Mouse (Mus musculus): Measurements from ENCODE around the gene Keg1. TPM values are rescaled to one million over a fixed set of nuclear protein-coding genes. Genes with fewer than 3 reads are reported as not detected.
"Not testable (repeated sequence)": the region's sequence is repeated elsewhere in the genome, so short reads cannot be mapped to it uniquely, and the experiment has no call there.

The Keg1 gene
- polyA plus RNA-seq, 1 experiment from 2014 or later = 9.0 TPM

DNA sequence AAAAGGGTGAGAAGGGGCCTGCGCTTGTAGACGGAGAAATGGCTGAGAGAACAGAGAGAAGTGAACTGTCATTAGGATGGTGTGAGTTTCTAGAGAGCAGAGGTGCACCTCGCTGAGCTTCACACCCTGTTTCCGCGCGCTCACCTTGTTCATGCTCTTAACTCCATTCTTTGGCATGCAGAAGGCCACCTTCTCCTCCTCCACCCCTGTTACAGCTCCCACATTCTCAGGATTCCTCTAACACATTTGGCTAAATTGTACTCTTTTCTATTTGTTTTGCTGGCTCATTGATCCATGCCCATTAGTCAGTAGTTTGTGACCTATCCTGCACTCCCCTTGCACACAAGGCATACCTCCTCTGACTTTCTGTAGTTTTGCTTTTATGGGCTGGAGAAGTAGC lies 23.6 kb downstream of the Keg1 start:
- 64% methylated on average over 6 of the region's 6 CpGs for WGBS (ENCODE audit: insufficient replicate concordance)
- Histone ChIP-seq H3K4me3 (replicated peaks) (no peak overlapping the region), H3K27me3 (no peaks in the 10 kb centered on the region), H3K4me2 (no peak overlapping the region), H3K4me1 (replicated peaks) (no peaks in the 10 kb centered on the region), H3K27ac (replicated peaks) (no peak overlapping the region), H3K9me3 (replicated peaks) (no peaks in the 10 kb centered on the region), H3K36me3 (replicated peaks) (no peaks in the 10 kb centered on the region), H3K9ac (no peak overlapping the region)
- no peak for ATAC-seq (ENCODE audit: insufficient read depth)

DNA sequence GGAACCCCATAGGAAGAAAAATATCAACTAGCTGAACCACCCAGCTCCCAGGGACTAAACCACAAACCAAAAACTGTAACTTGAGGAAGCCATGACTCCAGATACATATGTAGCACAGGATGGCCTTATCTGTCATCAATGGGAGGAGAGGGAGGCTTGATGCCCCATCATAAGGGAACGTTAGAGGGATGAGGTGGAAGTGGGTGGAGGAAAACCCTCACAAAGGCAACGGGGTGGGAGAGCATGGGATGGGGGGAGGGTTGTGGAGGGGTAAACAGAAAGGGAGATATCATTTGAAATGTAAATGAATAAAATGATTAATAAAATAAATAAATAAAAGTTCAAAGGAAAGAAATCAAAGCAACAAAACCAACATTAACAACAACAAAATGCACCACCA lies 24.9 kb downstream of the Keg1 start:
- H3K9me3 ChIP-seq (replicated peaks) = no peaks in the 10 kb centered on the region
- no peak overlapping the region for H3K27ac ChIP-seq (replicated peaks)
- 28% methylated on average over 2 of the region's 2 CpGs for WGBS (ENCODE audit: insufficient replicate concordance)
- H3K4me1 ChIP-seq (replicated peaks) = no peaks in the 10 kb centered on the region
- H3K4me2 ChIP-seq = no peak overlapping the region
- no peaks in the 10 kb centered on the region for H3K27me3 ChIP-seq
- ATAC-seq (ENCODE audit: insufficient read depth) = no peak
- no peak overlapping the region for H3K9ac ChIP-seq
- no peak overlapping the region for H3K4me3 ChIP-seq (replicated peaks)
- no peaks in the 10 kb centered on the region for H3K36me3 ChIP-seq (replicated peaks)

DNA sequence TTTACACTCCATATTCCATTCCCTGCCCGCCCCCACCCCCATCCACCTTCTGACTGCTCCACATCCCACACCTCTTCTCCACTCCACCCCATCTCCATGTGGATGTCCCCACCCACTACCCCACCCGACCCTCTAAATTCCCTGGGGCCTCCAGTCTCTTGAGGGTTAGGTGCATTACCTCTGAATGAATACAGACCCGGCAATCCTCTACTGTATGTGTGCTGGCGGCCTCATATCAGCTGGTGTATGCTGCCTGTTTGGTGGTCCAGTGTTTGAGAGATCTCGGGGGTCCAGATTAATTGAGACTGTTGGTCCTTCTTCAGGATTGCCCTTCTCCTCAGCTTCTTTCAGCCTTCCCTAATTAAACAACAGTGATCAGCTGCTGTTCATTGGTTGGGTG lies 25.3 kb downstream of the Keg1 start:
- not testable (repeated sequence) for H3K27ac ChIP-seq (replicated peaks); ATAC-seq (ENCODE audit: insufficient read depth); H3K27me3 ChIP-seq; H3K4me1 ChIP-seq (replicated peaks); H3K9ac ChIP-seq; H3K9me3 ChIP-seq (replicated peaks); H3K4me3 ChIP-seq (replicated peaks); H3K36me3 ChIP-seq (replicated peaks); H3K4me2 ChIP-seq
- WGBS (ENCODE audit: insufficient replicate concordance) = 58% methylated on average over 5 of the region's 5 CpGs

DNA sequence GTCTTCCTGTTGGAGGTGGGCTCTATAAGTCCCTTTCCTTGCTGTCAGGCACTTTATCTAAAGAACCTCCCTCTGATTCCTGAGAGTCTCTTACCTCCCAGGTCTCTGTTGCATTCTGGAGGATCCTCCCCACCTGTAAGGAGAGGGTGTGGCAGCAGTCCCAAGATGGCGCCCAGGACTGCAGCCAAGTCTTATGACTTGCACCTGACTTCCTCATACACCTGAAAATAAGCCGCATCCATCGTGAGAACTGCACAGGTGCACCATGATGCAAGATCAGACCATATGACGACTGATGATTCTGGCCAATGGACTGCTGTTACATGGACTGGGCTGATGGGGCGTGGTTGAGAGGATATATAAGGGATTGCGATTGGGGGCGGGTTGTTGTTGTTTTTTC lies 26.0 kb downstream of the Keg1 start:
- not testable (repeated sequence) for H3K27ac ChIP-seq (replicated peaks); H3K9ac ChIP-seq; H3K4me2 ChIP-seq; ATAC-seq (ENCODE audit: insufficient read depth); H3K9me3 ChIP-seq (replicated peaks); H3K4me3 ChIP-seq (replicated peaks); H3K36me3 ChIP-seq (replicated peaks); H3K4me1 ChIP-seq (replicated peaks); H3K27me3 ChIP-seq
- 83% methylated on average over 7 of the region's 7 CpGs for WGBS (ENCODE audit: insufficient replicate concordance)

DNA sequence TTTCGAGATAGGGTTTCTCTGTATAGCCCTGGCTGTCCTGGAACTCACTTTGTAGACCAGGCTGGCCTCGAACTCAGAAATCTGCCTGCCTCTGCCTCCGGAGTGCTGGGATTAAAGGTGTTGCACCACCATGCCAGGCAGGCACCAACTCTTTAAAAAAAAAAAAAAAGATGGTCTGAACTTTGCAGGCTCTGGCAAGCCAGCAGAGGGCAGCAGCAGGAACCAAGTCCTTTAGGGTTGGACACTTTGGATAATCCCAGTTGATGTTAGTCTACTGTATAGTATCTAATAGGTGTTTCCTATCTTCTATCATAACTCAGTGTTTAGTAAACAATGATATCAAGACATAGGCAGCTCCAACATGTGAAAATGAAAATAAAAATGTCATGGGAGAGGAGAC lies 26.7 kb downstream of the Keg1 start:
- WGBS (ENCODE audit: insufficient replicate concordance) = 40% methylated on average over 3 of the region's 3 CpGs
- H3K27me3 ChIP-seq = no peaks in the 10 kb centered on the region
- H3K27ac ChIP-seq (replicated peaks) = no peak overlapping the region
- no peak overlapping the region for H3K4me2 ChIP-seq
- H3K36me3 ChIP-seq (replicated peaks) = no peaks in the 10 kb centered on the region
- H3K9me3 ChIP-seq (replicated peaks) = no peaks in the 10 kb centered on the region
- no peak for ATAC-seq (ENCODE audit: insufficient read depth)
- no peak overlapping the region for H3K4me3 ChIP-seq (replicated peaks)
- H3K4me1 ChIP-seq (replicated peaks) = no peaks in the 10 kb centered on the region
- no peak overlapping the region for H3K9ac ChIP-seq

DNA sequence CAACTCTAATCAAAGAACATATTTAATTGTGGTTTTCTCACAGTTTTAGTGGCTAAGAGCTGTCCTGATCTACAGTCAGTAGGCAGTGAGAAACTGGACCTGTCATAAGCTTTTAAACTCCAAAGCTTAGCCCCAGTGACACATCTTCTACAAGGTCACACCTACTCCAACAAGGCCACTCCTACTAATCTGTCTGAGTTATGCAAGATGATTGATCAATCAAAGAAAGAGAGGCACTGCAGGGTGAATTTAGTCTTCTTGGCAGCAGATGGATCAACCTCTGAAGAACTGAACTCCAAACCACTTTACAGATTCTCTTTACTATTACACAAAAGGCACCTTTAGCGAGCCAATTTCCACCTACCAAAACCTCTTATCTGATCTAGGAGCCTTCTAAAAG lies 30.3 kb downstream of the Keg1 start:
- Histone ChIP-seq H3K4me2 (no peak overlapping the region), H3K9me3 (replicated peaks) (no peaks in the 10 kb centered on the region), H3K27me3 (no peaks in the 10 kb centered on the region), H3K36me3 (replicated peaks) (no peaks in the 10 kb centered on the region), H3K9ac (no peak overlapping the region), H3K4me3 (replicated peaks) (no peak overlapping the region), H3K4me1 (replicated peaks) (no peaks in the 10 kb centered on the region), H3K27ac (replicated peaks) (no peak overlapping the region)
- 54% methylated on average over 1 of the region's 1 CpGs for WGBS (ENCODE audit: insufficient replicate concordance)
- no peak for ATAC-seq (ENCODE audit: insufficient read depth)

DNA sequence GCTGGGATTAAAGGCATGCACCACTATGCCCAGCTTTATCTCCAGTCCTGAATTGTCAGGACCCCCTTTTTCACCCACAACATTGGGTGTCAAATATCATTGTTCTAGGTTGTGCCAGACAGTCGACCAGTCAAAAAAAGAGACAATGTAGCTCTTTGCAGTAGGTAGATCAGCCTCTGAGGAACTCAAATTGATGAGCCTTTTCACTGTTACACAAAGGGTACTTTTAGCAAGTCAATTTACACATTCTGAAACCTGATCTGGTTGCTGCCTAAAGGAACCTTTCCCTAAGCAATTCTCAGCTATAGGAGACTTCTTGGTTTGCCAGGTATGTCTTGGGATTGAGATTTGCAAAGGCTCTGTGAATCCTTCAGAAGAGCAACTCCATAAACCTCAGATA lies 35.5 kb downstream of the Keg1 start:
- no peaks in the 10 kb centered on the region for H3K9me3 ChIP-seq (replicated peaks)
- 45% methylated on average over 1 of the region's 1 CpGs for WGBS (ENCODE audit: insufficient replicate concordance)

DNA sequence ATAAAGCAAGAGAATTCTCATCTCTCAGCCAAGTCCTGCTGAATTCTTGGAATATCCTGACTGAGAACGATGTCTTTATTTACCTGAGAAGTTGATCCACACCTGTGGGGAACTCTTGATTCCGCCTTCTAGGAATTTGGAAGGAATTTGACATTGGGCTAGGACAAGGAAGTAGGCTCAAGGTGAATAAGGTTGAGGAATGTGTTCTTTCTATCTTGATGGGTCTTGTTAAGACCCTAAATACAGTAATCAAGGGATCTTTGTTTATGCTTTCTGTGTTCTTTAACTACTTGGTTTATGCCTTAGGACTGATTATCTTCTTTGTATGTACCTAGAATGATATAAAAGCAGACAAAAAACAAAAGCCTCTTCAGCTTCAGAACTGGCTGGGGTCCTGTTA lies 36.4 kb downstream of the Keg1 start:
- H3K27me3 ChIP-seq = no peaks in the 10 kb centered on the region
- H3K4me1 ChIP-seq (replicated peaks) = no peaks in the 10 kb centered on the region
- ATAC-seq (ENCODE audit: insufficient read depth) = no peak
- no peak overlapping the region for H3K27ac ChIP-seq (replicated peaks)
- H3K36me3 ChIP-seq (replicated peaks) = no peaks in the 10 kb centered on the region
- H3K9me3 ChIP-seq (replicated peaks) = no peaks in the 10 kb centered on the region
- H3K4me2 ChIP-seq = no peak overlapping the region
- H3K4me3 ChIP-seq (replicated peaks) = no peak overlapping the region
- H3K9ac ChIP-seq = no peak overlapping the region
- 41% methylated on average over 2 of the region's 2 CpGs for WGBS (ENCODE audit: insufficient replicate concordance)

More for the DNA sequence above, 35.5 kb downstream of the Keg1 start:
- ATAC-seq (ENCODE audit: insufficient read depth) = no peak
- no peak overlapping the region for H3K27ac ChIP-seq (replicated peaks)
- no peak overlapping the region for H3K4me3 ChIP-seq (replicated peaks)
- no peak overlapping the region for H3K4me2 ChIP-seq
- no peaks in the 10 kb centered on the region for H3K36me3 ChIP-seq (replicated peaks)
- H3K27me3 ChIP-seq = no peaks in the 10 kb centered on the region
- H3K4me1 ChIP-seq (replicated peaks) = no peaks in the 10 kb centered on the region
- no peak overlapping the region for H3K9ac ChIP-seq

DNA sequence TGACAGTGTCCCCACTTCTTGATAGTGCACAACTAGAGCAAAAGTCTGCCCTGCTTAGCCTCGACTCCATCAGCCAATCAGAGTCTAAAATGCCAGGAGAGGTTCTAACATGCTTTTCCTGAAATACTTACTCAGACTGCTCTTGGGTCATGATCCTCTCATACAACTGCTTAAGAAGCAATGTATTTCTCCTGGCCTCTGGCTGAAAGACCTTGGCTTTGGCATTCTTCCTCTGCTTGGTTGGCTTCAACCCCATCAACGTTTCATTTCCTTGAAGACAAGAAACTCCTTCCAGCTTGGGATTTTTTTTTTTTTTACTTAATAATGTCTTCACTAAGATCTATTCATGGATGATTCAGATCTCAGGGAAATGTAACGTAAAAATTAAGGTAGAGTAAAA lies 60.7 kb downstream of the Keg1 start:
- no peak for ATAC-seq (ENCODE audit: insufficient read depth)
- Histone ChIP-seq H3K9ac (no peak overlapping the region), H3K4me2 (no peak overlapping the region), H3K4me3 (replicated peaks) (no peak overlapping the region), H3K27ac (replicated peaks) (no peak overlapping the region), H3K27me3 (no peaks in the 10 kb centered on the region), H3K36me3 (replicated peaks) (no peaks in the 10 kb centered on the region), H3K4me1 (replicated peaks) (no peaks in the 10 kb centered on the region), H3K9me3 (replicated peaks) (no peaks in the 10 kb centered on the region)
- WGBS (ENCODE audit: insufficient replicate concordance) = 53% methylated on average over 3 of the region's 3 CpGs

DNA sequence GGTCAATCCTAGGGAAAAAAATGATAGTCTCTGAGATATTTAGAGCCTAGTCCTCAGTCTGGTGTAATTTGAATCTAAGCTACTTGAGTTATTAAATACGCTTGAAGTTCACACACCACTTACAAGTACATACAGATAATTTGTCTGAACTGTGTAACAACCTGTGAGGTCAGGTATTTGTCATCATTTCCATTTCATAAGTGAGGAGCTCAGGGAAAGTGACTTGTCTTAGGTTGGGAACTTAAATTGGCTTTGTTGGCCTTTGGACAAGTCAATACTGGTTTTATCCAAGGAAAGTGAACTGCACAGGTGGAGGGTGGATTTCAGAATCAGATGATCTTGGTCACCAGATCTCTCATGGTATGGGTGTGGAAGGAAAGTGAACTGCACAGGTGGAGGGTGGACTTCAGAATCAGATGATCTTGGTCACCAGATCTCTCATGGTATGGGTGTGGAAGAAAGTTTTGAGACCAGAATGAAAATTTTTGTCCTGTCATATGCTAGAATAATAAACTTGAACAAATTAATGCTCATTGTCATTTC lies 63.4 kb downstream of the Keg1 start:
- Histone ChIP-seq H3K27me3 (no peaks in the 10 kb centered on the region), H3K4me1 (replicated peaks) (no peaks in the 10 kb centered on the region), H3K4me2 (no peak overlapping the region), H3K9ac (no peak overlapping the region), H3K36me3 (replicated peaks) (peaks cover 16% of the 10 kb centered on the region), H3K9me3 (replicated peaks) (no peaks in the 10 kb centered on the region), H3K27ac (replicated peaks) (no peak overlapping the region), H3K4me3 (replicated peaks) (no peak overlapping the region)
- 52% methylated on average over 1 of the region's 1 CpGs for WGBS (ENCODE audit: insufficient replicate concordance)
- no peak for ATAC-seq (ENCODE audit: insufficient read depth)

DNA sequence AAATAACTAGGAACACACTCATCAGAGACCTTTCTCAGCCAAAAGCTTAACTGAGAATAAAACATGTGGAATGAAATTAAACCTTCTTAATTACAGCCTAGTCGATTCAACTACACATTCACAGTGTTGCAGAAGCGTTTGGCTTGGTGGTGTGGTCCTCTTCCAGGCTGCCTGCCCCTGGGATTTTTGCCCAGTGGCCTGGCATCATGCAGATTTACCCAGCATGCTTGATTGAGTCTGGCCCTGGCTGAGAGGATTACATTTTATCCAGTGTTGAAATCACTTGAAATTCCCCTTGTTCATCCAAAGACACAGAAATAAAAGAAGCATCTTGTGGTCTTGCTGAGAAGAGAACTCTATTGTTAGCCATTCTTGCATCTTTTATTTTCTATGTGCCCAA lies 64.1 kb downstream of the Keg1 start:
- Histone ChIP-seq H3K9ac (no peak overlapping the region), H3K4me3 (replicated peaks) (no peak overlapping the region), H3K4me2 (no peak overlapping the region), H3K9me3 (replicated peaks) (no peaks in the 10 kb centered on the region), H3K27me3 (no peaks in the 10 kb centered on the region), H3K36me3 (replicated peaks) (peaks cover 23% of the 10 kb centered on the region), H3K4me1 (replicated peaks) (no peaks in the 10 kb centered on the region), H3K27ac (replicated peaks) (no peak overlapping the region)
- ATAC-seq (ENCODE audit: insufficient read depth) = no peak
- WGBS (ENCODE audit: insufficient replicate concordance) = 63% methylated on average over 2 of the region's 2 CpGs

Data from liver, embryonic 15.5 days (tissue).